Mouse (Mus musculus): ENCODE results near the gene Ucp3. TPM values are rescaled to one million over a fixed set of nuclear protein-coding genes. Genes with fewer than 3 reads are reported as not detected.
A peak's percentile ranks its signal among the peaks of the same experiment; 100 is the strongest.

The Ucp3 gene
- total and polyA plus RNA-seq, 2 experiments from 2014 or later = 0.19 TPM; not detected in 1

DNA sequence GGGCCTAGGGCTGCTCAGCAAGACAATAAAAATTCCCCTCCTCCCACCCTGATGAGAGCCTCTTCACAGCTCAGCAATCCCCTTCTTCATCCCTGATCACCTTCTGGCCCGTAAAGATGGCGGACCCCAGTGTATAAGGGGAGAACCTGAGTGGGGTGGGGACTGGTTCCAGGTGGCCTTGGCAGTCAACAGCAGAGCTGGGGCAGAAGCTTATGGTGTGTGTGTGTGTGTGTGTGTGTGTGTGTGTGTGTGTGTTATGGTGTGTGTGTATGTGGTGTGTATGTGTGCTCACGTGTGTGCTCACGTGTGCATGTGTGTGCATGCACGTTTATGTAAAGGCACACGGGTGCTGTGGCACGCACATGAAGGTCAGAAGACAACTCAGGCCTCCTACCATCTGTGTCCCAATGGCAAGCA is 21.6 kb downstream of the Ucp3 start:
- Histone ChIP-seq H3K9ac (no peak overlapping the region), H3K4me1 (ENCODE audit: insufficient read depth) (peaks cover 20% of the 10 kb centered on the region), H3K4me2 (ENCODE audit: low read depth) (peak overlapping the region; percentile 61; the same call in 1 of the 2 replicates), H3K27ac (ENCODE audit: low read depth, low read length) (no peak overlapping the region), H3K4me3 (ENCODE audit: low read depth, low read length) (no peak overlapping the region), H3K36me3 (ENCODE audit: insufficient read depth) (no peaks in the 10 kb centered on the region), H3K27me3 (ENCODE audit: insufficient read depth, low read length) (no peaks in the 10 kb centered on the region), H3K9me3 (ENCODE audit: low read length) (no peaks in the 10 kb centered on the region)
- WGBS = 90% methylated on average over 7 of the region's 7 CpGs
- DNase-seq (no peak), ATAC-seq (no peak)
- TF ChIP-seq CTCF (IDR thresholded peaks at IDR 0.05; ENCODE audit: low read depth) = no peak

DNA sequence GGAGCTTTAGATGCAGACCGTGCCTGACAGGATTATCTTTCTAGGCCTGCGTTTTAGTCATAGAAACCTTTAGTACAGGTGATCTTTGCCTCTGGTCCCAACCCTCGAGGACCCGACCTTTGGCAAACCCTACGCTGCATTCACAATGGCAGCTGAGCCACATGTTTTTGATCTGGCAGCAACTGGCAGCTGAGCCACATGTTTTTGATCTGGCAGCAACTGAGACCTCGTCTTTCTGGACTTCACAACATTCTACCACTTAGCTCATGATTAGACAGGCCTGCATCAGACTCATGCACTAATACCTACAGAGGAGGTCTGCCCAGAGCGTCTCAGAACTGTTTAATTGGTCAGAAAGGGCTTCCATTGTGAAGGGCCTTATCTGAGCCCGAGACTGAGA is 22.3 kb downstream of the Ucp3 start:
- no peak for DNase-seq

DNA sequence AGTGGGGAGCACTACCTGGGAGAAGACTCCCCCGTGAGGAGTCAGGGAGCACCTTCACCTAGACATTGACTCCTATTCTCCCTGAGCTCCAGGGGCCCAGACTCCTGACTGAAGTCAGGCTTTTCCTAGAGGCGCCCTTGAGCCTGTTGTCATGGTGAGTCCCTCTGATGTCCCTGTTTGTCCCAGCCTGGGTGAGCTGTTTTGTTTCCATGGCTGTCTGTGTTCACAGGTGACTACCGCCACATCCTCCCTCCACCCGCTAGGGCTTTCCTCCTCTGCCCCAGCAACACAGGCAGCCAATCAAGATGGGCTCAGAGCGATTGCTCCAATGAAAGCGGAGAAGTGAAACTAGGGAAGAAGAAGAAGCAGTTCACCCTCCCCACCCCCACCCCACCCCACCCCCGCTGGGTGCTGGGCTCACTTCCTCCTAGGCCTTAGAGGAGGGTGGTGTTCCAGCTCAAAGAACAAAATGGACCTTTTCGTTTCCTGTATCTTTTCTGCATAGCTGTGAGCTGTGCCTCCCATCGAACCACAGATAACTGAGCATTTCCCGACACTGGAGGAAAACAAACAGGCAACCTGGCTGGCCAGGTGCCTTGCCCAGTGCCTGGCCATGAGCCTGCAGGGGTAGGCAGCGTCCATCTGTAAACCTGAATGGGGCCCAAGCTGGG is 22.9 kb downstream of the Ucp3 start:
- ATAC-seq (peak; percentile 92), DNase-seq (peak; percentile 76)
- 0 out of 2 replicates have a peak, but pooled peaks have one; percentile 11 for TF ChIP-seq CTCF (IDR thresholded peaks at IDR 0.05; ENCODE audit: low read depth)
- H3K36me3 ChIP-seq (ENCODE audit: insufficient read depth) = no peaks in the 10 kb centered on the region
- H3K4me1 ChIP-seq (ENCODE audit: insufficient read depth) = peaks cover 20% of the 10 kb centered on the region
- peak overlapping the region; percentile 66 for H3K27ac ChIP-seq (ENCODE audit: low read depth, low read length)
- no peaks in the 10 kb centered on the region for H3K9me3 ChIP-seq (ENCODE audit: low read length)
- WGBS = 24% methylated on average over 11 of the region's 11 CpGs
- peak overlapping the region; percentile 19; the same call in 1 of the 2 replicates for H3K4me2 ChIP-seq (ENCODE audit: low read depth)
- H3K9ac ChIP-seq = peak overlapping the region; percentile 6; the same call in 1 of the 2 replicates
- no peak overlapping the region for H3K4me3 ChIP-seq (ENCODE audit: low read depth, low read length)
- no peaks in the 10 kb centered on the region for H3K27me3 ChIP-seq (ENCODE audit: insufficient read depth, low read length)

More for the DNA sequence above, 22.3 kb downstream of the Ucp3 start:
- TF ChIP-seq CTCF (IDR thresholded peaks at IDR 0.05; ENCODE audit: low read depth) = no peak
- H3K9me3 ChIP-seq (ENCODE audit: low read length) = no peaks in the 10 kb centered on the region
- no peaks in the 10 kb centered on the region for H3K27me3 ChIP-seq (ENCODE audit: insufficient read depth, low read length)
- ATAC-seq = no peak
- H3K4me2 ChIP-seq (ENCODE audit: low read depth) = 0 out of 2 replicates have a peak overlapping the region, but pooled peaks have one; percentile 19
- peaks cover 20% of the 10 kb centered on the region for H3K4me1 ChIP-seq (ENCODE audit: insufficient read depth)
- no peak overlapping the region for H3K4me3 ChIP-seq (ENCODE audit: low read depth, low read length)
- peak overlapping the region; percentile 66 for H3K27ac ChIP-seq (ENCODE audit: low read depth, low read length)
- H3K9ac ChIP-seq = no peak overlapping the region
- 50% methylated on average over 8 of the region's 8 CpGs for WGBS
- no peaks in the 10 kb centered on the region for H3K36me3 ChIP-seq (ENCODE audit: insufficient read depth)

DNA sequence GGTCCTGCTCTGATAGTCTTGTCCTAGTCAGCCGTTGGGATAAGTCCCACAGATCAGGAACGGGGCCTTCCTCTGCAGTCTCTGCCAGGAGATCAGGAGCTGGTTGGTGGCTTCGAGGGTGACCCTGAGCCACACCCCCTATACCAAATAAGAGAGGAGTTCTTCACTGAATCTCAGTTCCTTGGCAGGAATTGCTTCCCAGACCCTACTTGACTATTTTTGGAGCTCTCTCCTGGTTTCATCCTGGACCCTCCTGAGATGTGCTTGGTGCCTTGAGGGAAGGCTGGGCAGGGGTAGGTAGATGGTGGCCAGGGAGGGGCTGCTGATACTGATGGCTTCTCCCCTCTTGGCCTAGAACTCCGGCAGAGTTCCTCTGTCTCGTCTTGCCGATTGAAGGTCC is 23.6 kb downstream of the Ucp3 start:
- WGBS = 77% methylated on average over 6 of the region's 6 CpGs
- Histone ChIP-seq H3K9me3 (ENCODE audit: low read length) (no peaks in the 10 kb centered on the region), H3K27me3 (ENCODE audit: insufficient read depth, low read length) (no peaks in the 10 kb centered on the region), H3K4me2 (ENCODE audit: low read depth) (peak overlapping the region; percentile 8; the same call in 1 of the 2 replicates), H3K27ac (ENCODE audit: low read depth, low read length) (peak overlapping the region; percentile 54), H3K4me3 (ENCODE audit: low read depth, low read length) (no peak overlapping the region), H3K36me3 (ENCODE audit: insufficient read depth) (no peaks in the 10 kb centered on the region), H3K4me1 (ENCODE audit: insufficient read depth) (peaks cover 20% of the 10 kb centered on the region), H3K9ac (no peak overlapping the region)
- TF ChIP-seq CTCF (IDR thresholded peaks at IDR 0.05; ENCODE audit: low read depth) = no peak
- ATAC-seq (no peak), DNase-seq (no peak)

DNA sequence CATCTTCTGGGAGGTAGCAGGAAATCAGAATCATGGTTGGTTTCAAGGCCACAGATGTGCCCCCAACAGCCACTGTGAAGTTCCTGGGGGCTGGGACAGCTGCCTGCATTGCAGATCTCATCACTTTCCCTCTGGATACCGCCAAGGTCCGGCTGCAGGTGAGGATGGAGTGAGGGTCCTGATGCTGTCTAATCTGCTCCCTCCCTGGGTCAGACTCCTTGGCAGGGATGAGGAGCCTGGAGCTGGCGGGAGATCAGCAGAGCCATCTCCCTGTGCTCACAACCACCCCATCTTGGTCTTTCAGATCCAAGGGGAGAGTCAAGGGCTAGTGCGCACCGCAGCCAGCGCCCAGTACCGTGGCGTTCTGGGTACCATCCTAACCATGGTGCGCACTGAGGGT is 24.0 kb downstream of the Ucp3 start:
- ATAC-seq = no peak
- Histone ChIP-seq H3K9me3 (ENCODE audit: low read length) (no peaks in the 10 kb centered on the region), H3K27ac (ENCODE audit: low read depth, low read length) (no peak overlapping the region), H3K4me3 (ENCODE audit: low read depth, low read length) (no peak overlapping the region), H3K27me3 (ENCODE audit: insufficient read depth, low read length) (no peaks in the 10 kb centered on the region), H3K4me2 (ENCODE audit: low read depth) (0 out of 2 replicates have a peak overlapping the region, but pooled peaks have one; percentile 8), H3K9ac (no peak overlapping the region), H3K4me1 (ENCODE audit: insufficient read depth) (peaks cover 20% of the 10 kb centered on the region), H3K36me3 (ENCODE audit: insufficient read depth) (no peaks in the 10 kb centered on the region)
- WGBS = 98% methylated on average over 9 of the region's 9 CpGs
- TF ChIP-seq CTCF (IDR thresholded peaks at IDR 0.05; ENCODE audit: low read depth) = no peak
- DNase-seq = no peak

DNA sequence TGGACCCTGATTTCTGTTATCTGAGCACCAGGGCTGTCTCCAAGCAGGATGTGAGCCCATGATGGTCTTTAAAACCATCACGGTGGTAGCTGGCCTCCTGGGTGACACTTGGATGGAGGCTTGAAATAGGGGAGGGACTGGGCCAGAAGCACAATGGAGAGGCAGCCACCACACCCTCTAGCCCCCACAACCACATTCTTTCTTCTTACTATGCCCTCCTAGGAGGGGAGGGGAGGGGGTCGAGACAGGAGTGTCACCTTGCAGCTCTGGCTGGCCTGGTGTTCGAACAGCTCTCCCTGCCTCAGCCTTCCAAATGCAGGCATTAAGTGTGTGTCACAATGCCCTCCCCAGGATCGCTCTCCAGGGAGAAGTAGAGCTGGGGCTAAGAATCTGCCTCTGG is 24.6 kb downstream of the Ucp3 start:
- Histone ChIP-seq H3K4me1 (ENCODE audit: insufficient read depth) (peaks cover 20% of the 10 kb centered on the region), H3K36me3 (ENCODE audit: insufficient read depth) (no peaks in the 10 kb centered on the region), H3K27ac (ENCODE audit: low read depth, low read length) (no peak overlapping the region), H3K9me3 (ENCODE audit: low read length) (no peaks in the 10 kb centered on the region), H3K4me3 (ENCODE audit: low read depth, low read length) (no peak overlapping the region), H3K4me2 (ENCODE audit: low read depth) (no peak overlapping the region), H3K27me3 (ENCODE audit: insufficient read depth, low read length) (no peaks in the 10 kb centered on the region), H3K9ac (no peak overlapping the region)
- ATAC-seq (no peak), DNase-seq (no peak)
- no peak for TF ChIP-seq CTCF (IDR thresholded peaks at IDR 0.05; ENCODE audit: low read depth)
- 84% methylated on average over 4 of the region's 4 CpGs for WGBS

DNA sequence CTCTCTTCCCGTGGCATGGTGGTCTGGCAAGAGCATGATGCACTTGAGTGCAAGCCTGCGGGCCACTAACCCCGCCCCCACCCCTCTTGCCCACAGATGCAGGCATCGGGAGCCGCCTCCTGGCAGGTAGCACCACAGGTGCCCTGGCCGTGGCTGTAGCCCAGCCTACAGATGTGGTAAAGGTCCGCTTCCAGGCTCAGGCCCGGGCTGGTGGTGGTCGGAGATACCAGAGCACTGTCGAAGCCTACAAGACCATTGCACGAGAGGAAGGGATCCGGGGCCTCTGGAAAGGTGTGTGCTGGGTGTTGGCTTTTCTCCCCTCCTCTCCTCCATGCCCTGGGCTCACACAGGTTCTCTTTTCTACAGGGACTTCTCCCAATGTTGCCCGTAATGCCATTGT is 25.2 kb downstream of the Ucp3 start:
- no peaks in the 10 kb centered on the region for H3K27me3 ChIP-seq (ENCODE audit: insufficient read depth, low read length)
- H3K9ac ChIP-seq = no peak overlapping the region
- DNase-seq = no peak
- no peak overlapping the region for H3K4me2 ChIP-seq (ENCODE audit: low read depth)
- no peak for ATAC-seq
- WGBS = 93% methylated on average over 13 of the region's 13 CpGs
- H3K4me3 ChIP-seq (ENCODE audit: low read depth, low read length) = no peak overlapping the region
- TF ChIP-seq CTCF (IDR thresholded peaks at IDR 0.05; ENCODE audit: low read depth) = no peak
- H3K4me1 ChIP-seq (ENCODE audit: insufficient read depth) = peaks cover 15% of the 10 kb centered on the region
- H3K27ac ChIP-seq (ENCODE audit: low read depth, low read length) = no peak overlapping the region
- H3K36me3 ChIP-seq (ENCODE audit: insufficient read depth) = no peaks in the 10 kb centered on the region
- no peaks in the 10 kb centered on the region for H3K9me3 ChIP-seq (ENCODE audit: low read length)
